Mouse (Mus musculus): ENCODE measurements around the gene Tnfrsf13c. TPM values are rescaled to one million over a fixed set of nuclear protein-coding genes. Genes with fewer than 3 reads are reported as not detected.

Tnfrsf13c gene
- polyA plus RNA-seq, 1 experiment from 2014 or later = 0.90 TPM

DNA sequence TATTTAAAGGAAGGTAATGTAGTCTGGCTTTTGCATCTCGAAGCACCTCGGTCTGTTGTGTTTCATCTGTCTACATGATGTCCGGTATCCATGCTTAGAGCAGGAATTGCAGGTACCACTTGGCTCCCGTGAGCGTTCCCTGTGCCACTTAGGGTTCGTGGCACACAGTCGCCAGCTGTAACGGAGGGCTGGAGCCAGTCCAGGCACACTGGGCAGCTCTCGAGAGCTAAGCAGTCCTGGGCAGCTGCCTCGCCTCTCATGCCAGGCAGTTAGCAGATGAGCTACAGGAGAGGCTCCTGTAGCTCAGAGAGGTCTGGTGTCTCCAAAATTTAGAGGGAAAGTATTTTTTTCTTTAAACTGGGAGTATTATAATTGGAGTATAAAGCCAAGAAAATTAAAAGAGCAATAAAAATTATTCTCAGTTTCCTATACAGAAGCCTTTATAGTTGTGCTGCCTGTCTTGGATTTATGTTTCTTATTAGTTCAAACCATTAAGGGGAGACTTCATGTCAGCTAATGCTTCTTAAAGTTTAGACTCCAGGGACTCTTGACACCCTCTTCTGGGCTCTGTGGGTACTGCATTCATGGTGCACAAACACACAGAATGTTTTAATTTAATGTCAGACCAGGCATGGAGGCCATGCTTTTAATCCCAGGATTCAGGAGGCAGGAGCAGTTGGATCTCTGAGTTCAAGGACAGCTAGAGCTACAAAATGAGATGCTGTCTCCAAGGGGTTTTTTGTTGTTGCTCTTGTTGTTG is 35.5 kb downstream of the Tnfrsf13c start:
- H3K4me2 ChIP-seq = no peak overlapping the region
- peaks cover 88% of the 10 kb centered on the region for H3K36me3 ChIP-seq
- 86% methylated on average over 10 of the region's 10 CpGs for WGBS
- ATAC-seq (ENCODE audit: low FRiP score) = no peak
- H3K4me1 ChIP-seq = no peaks in the 10 kb centered on the region
- no peak overlapping the region for H3K4me3 ChIP-seq (replicated peaks)
- H3K27ac ChIP-seq (replicated peaks) = no peak overlapping the region; the same call in 1 of the 2 replicates
- H3K27me3 ChIP-seq (replicated peaks) = no peaks in the 10 kb centered on the region
- H3K9ac ChIP-seq (replicated peaks) = no peak overlapping the region
- no peaks in the 10 kb centered on the region for H3K9me3 ChIP-seq (replicated peaks)

DNA sequence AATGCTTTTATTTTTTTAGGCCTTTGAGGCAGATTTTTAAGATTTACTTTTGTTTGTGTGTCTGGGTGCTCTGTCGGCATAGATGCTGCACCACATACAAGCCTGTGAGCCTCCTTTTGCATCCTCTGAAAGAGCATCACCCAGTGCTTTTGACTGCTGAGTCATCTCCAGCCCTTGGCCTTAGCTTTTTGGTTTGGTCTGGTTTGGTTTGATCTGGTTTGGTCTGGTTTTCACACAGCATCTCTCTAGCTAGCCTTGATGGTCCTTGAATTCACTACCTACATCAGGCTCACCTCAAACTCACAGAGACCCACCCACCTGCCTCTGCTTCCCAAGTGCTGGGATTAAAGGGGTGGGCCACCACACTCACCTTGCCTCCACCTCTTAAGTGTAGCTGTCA is 36.2 kb downstream of the Tnfrsf13c start:
- Histone ChIP-seq H3K9ac (replicated peaks) (no peak overlapping the region), H3K27ac (replicated peaks) (no peak overlapping the region), H3K4me3 (replicated peaks) (no peak overlapping the region), H3K4me1 (no peaks in the 10 kb centered on the region), H3K27me3 (replicated peaks) (no peaks in the 10 kb centered on the region), H3K36me3 (peaks cover 88% of the 10 kb centered on the region), H3K9me3 (replicated peaks) (no peaks in the 10 kb centered on the region), H3K4me2 (no peak overlapping the region)
- ATAC-seq (ENCODE audit: low FRiP score) = no peak
- 90% methylated on average over 1 of the region's 1 CpGs for WGBS

DNA sequence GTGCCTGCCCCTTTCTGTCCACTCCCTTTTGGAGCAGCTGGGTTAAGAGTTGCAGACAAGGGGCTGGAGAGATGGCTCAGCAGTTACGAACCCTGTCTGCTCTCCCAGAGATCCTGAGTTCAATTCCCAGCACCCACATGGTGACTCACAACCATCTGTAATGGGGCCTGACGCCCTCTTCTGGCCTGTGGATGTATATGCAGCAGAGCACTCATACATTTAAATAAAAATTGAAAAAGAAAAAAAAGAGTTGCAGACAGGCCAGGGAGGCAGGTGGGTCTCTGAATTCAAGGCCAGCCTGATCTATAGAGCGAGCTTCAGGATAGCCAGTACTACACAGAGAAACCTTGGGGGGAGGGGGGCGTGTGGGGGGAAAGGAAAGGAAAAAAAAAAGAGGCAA is 36.8 kb downstream of the Tnfrsf13c start:
- Histone ChIP-seq H3K4me2 (no peak overlapping the region), H3K27me3 (replicated peaks) (no peaks in the 10 kb centered on the region), H3K27ac (replicated peaks) (0 out of 2 replicates have a peak overlapping the region, but pooled peaks have one; percentile 15), H3K9ac (replicated peaks) (no peak overlapping the region), H3K4me3 (replicated peaks) (no peak overlapping the region), H3K4me1 (no peaks in the 10 kb centered on the region), H3K9me3 (replicated peaks) (no peaks in the 10 kb centered on the region), H3K36me3 (peaks cover 87% of the 10 kb centered on the region)
- no peak for ATAC-seq (ENCODE audit: low FRiP score)
- WGBS = 92% methylated on average over 4 of the region's 4 CpGs

DNA sequence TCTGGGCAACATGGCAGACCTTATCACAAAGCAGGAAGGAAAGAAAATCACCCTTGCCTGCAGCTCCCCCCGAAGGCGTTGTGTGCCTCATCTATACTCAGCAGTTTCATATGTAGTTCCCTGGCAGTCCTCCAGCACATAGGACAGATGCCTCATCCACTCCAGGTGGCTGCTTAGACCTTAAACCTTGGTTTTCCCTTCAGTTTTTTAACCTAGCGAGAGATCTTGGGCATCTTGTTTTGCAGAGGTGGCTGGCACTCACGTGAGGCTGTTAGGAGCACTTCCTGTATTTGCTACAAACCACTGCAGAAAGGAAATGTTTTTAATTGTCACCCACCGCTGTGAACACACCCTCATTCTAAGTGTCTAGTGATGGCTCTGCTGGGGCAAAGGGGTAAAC is 37.2 kb downstream of the Tnfrsf13c start:
- Histone ChIP-seq H3K27me3 (replicated peaks) (no peaks in the 10 kb centered on the region), H3K9me3 (replicated peaks) (0 out of 2 replicates have a peak, but pooled peaks cover 2% of the 10 kb centered on the region), H3K4me3 (replicated peaks) (no peak overlapping the region), H3K4me1 (no peaks in the 10 kb centered on the region), H3K4me2 (no peak overlapping the region), H3K27ac (replicated peaks) (0 out of 2 replicates have a peak overlapping the region, but pooled peaks have one; percentile 15), H3K36me3 (peaks cover 87% of the 10 kb centered on the region), H3K9ac (replicated peaks) (no peak overlapping the region)
- 92% methylated on average over 5 of the region's 5 CpGs for WGBS
- no peak for ATAC-seq (ENCODE audit: low FRiP score)

DNA sequence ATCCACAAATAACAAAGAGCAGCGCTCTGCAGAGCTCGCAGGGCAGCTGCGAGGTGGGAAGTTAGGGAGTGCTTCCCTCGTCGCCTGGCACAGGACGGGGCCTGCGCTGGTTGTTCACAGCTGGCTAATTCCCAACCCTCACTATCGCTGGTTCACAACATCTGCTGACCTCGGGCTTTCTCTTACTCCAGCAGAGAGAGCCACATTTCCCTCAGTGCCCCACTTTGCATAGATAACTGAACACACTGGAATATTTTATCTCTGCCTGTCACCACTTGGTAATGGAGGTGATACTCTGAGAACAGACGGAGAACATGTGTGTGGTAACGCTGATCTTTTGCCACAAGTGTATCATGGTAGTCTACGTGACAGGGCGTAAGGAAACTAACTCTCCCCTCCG is 38.0 kb downstream of the Tnfrsf13c start:
- Histone ChIP-seq H3K27me3 (replicated peaks) (no peaks in the 10 kb centered on the region), H3K4me1 (0 out of 2 replicates have a peak, but pooled peaks cover 2% of the 10 kb centered on the region), H3K9me3 (replicated peaks) (0 out of 2 replicates have a peak, but pooled peaks cover 2% of the 10 kb centered on the region), H3K27ac (replicated peaks) (no peak overlapping the region), H3K9ac (replicated peaks) (no peak overlapping the region), H3K36me3 (peaks cover 88% of the 10 kb centered on the region), H3K4me2 (no peak overlapping the region), H3K4me3 (replicated peaks) (no peak overlapping the region)
- ATAC-seq (ENCODE audit: low FRiP score) = no peak
- WGBS = 82% methylated on average over 14 of the region's 14 CpGs

DNA sequence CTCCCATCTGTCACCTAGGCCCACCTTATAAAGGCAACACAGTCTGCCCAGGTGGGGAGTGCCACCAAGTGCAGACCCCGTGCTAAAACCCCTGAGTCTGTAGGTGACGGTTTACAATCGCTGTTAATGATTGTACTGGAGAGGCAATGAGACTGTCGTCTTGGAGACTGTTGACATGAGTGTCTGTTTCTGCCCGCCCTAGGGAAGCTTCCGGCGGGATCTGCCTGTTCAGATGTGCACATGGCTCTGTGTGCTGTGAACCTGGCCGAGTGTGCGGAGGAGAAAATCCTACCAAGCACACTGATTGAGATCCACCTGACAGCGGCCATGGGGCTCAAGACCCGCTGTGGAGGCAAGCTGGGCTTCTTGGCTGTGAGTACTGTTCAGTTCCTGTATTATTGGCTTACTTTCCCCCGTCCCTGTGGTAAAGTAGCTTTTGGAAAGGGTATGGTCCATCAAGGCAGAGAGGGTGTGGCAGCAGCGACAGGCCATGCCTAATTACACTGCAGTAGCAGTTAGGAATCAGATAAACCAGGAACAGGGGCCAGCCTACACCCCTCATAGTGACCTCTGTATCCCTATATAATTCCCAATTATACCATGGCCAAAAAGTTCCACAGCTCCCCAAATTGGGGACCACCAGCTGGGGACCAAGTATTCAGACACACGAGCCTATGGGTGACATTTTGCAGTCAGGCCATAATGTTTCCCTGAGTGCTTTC is 38.9 kb downstream of the Tnfrsf13c start:
- no peaks in the 10 kb centered on the region for H3K27me3 ChIP-seq (replicated peaks)
- H3K4me2 ChIP-seq = no peak overlapping the region
- H3K4me1 ChIP-seq = 0 out of 2 replicates have a peak, but pooled peaks cover 3% of the 10 kb centered on the region
- peaks cover 93% of the 10 kb centered on the region for H3K36me3 ChIP-seq
- no peak overlapping the region for H3K4me3 ChIP-seq (replicated peaks)
- no peak overlapping the region for H3K9ac ChIP-seq (replicated peaks)
- no peak overlapping the region for H3K27ac ChIP-seq (replicated peaks)
- ATAC-seq (ENCODE audit: low FRiP score) = no peak
- H3K9me3 ChIP-seq (replicated peaks) = 0 out of 2 replicates have a peak, but pooled peaks cover 2% of the 10 kb centered on the region
- 86% methylated on average over 14 of the region's 14 CpGs for WGBS

DNA sequence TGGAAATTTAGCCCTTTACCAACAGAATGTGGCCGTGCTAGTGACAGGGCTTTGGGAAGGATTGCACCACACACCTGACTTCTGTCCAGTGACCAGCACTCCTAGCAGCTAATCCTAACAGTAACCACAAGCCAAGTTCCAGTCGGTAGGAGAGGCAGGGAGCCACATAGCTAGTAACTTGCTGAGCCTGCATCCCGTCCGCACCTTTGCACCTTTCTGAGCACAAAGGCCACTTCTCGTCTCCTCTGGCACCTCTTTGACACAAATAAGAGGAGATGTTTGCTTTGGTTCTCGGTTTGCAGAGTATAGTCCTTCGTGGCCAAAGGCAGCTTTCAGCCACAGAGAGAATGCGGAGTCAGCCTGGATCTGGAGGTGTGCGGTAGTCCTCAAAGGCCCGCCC is 39.5 kb downstream of the Tnfrsf13c start:
- no peak overlapping the region for H3K9ac ChIP-seq (replicated peaks)
- no peak overlapping the region for H3K27ac ChIP-seq (replicated peaks)
- 92% methylated on average over 10 of the region's 10 CpGs for WGBS

DNA sequence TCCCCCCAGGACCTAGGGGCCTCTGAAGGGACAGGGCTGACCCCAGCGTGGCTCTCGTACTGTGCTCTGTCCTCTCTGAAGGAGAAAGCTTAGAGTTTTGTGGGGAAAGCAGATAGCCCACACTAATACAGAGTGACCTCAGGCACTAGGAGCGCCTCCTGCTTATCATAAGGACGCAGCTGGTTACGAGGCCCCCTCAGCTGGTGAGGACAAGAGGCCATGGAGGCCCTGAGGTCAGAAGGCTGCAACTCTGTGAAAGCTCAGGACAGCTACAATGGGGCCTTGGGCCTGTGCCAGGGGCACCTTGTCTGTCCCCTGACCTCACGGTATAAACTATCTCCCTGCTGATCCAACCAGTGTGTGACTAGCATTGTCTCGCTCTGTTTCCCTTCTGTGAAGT is 40.0 kb downstream of the Tnfrsf13c start:
- ATAC-seq (ENCODE audit: low FRiP score) = no peak
- Histone ChIP-seq H3K36me3 (peaks cover 95% of the 10 kb centered on the region), H3K4me3 (replicated peaks) (no peak overlapping the region), H3K27ac (replicated peaks) (no peak overlapping the region), H3K9me3 (replicated peaks) (0 out of 2 replicates have a peak, but pooled peaks cover 2% of the 10 kb centered on the region), H3K9ac (replicated peaks) (no peak overlapping the region), H3K27me3 (replicated peaks) (no peaks in the 10 kb centered on the region), H3K4me2 (no peak overlapping the region), H3K4me1 (0 out of 2 replicates have a peak, but pooled peaks cover 3% of the 10 kb centered on the region)
- 79% methylated on average over 7 of the region's 7 CpGs for WGBS

More for the DNA sequence above, 39.5 kb downstream of the Tnfrsf13c start:
- peaks cover 95% of the 10 kb centered on the region for H3K36me3 ChIP-seq
- no peaks in the 10 kb centered on the region for H3K27me3 ChIP-seq (replicated peaks)
- H3K4me1 ChIP-seq = 0 out of 2 replicates have a peak, but pooled peaks cover 3% of the 10 kb centered on the region
- H3K4me3 ChIP-seq (replicated peaks) = no peak overlapping the region
- ATAC-seq (ENCODE audit: low FRiP score) = no peak
- H3K4me2 ChIP-seq = no peak overlapping the region
- H3K9me3 ChIP-seq (replicated peaks) = 0 out of 2 replicates have a peak, but pooled peaks cover 2% of the 10 kb centered on the region

DNA sequence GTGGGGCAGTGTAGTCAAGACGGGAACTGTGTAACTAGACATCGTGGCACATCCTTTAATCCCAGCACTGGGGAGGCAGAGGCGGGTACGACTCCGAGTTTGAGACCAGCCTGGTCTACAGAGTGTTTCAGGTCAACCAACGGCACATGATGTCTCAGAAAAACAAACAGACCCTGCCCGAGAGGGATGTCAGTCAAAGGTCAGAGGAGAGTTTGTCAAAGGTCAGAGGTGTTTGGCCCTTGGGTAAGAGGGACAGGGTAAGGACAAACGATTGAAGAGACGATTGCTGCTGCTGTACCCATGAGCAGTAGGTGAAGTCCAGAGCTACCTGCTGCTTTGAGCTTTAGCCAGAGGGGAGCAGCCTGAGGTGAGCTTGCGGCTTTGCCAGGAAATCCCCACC is 40.6 kb downstream of the Tnfrsf13c start:
- H3K4me2 ChIP-seq = no peak overlapping the region
- no peak overlapping the region for H3K4me3 ChIP-seq (replicated peaks)
- WGBS = 89% methylated on average over 10 of the region's 10 CpGs
- H3K27ac ChIP-seq (replicated peaks) = no peak overlapping the region
- H3K27me3 ChIP-seq (replicated peaks) = no peaks in the 10 kb centered on the region
- ATAC-seq (ENCODE audit: low FRiP score) = no peak
- H3K9me3 ChIP-seq (replicated peaks) = 0 out of 2 replicates have a peak, but pooled peaks cover 2% of the 10 kb centered on the region
- peaks cover 97% of the 10 kb centered on the region for H3K36me3 ChIP-seq
- H3K9ac ChIP-seq (replicated peaks) = no peak overlapping the region
- 0 out of 2 replicates have a peak, but pooled peaks cover 3% of the 10 kb centered on the region for H3K4me1 ChIP-seq

DNA sequence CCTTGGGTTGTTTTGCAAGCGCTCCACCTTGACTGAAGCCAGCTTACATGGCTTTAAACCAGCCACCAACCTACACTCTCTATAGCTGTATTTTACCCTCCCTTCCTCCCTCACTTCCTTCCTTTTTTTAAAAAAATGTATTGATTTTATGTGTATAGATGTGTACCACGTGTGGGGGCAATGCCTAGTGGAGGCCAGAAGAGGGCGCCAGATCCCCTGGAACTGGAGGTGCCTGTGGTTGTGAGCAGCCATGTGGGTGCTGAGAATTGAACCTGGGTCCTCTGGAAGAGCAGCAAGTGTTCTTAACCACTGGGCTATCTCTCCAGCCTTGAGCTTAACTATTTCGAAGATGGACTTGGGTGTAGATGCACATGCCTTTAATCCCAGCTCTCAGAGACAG is 41.9 kb downstream of the Tnfrsf13c start:
- whole genome bisulfite sequencing = 97% methylated on average over 4 of the region's 4 CpGs

DNA sequence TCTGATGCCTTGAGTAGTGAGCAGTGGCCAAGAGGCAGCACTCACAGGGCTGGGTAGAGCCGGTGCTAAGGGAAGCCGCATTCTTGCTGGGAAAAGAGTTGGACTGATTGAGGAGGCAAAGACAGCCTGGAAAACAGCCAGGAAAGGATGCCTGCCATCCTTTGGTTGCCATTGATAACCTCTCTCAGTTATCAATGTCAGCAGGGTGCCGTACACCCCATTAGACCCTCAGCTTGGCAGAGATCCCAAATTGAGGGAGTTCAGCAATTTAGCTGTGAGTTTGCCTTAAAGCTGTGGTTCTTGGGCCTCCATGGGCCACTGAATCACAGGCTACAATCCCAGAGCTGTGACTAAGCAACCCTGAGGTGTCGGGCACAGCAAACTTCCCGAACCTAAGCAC is 43.0 kb downstream of the Tnfrsf13c start:
- Histone ChIP-seq H3K27ac (replicated peaks) (no peak overlapping the region), H3K36me3 (peaks cover 95% of the 10 kb centered on the region), H3K9me3 (replicated peaks) (0 out of 2 replicates have a peak, but pooled peaks cover 2% of the 10 kb centered on the region), H3K27me3 (replicated peaks) (no peaks in the 10 kb centered on the region), H3K9ac (replicated peaks) (no peak overlapping the region), H3K4me1 (0 out of 2 replicates have a peak, but pooled peaks cover 7% of the 10 kb centered on the region), H3K4me3 (replicated peaks) (no peak overlapping the region), H3K4me2 (no peak overlapping the region)
- 63% methylated on average over 5 of the region's 5 CpGs for WGBS
- no peak for ATAC-seq (ENCODE audit: low FRiP score)

More for the DNA sequence above, 41.9 kb downstream of the Tnfrsf13c start:
- no peak for ATAC-seq (ENCODE audit: low FRiP score)
- H3K27me3 ChIP-seq (replicated peaks) = no peaks in the 10 kb centered on the region
- H3K27ac ChIP-seq (replicated peaks) = no peak overlapping the region
- peaks cover 97% of the 10 kb centered on the region for H3K36me3 ChIP-seq
- 0 out of 2 replicates have a peak, but pooled peaks cover 2% of the 10 kb centered on the region for H3K9me3 ChIP-seq (replicated peaks)
- no peak overlapping the region for H3K9ac ChIP-seq (replicated peaks)
- no peak overlapping the region for H3K4me3 ChIP-seq (replicated peaks)
- H3K4me2 ChIP-seq = no peak overlapping the region
- 0 out of 2 replicates have a peak, but pooled peaks cover 6% of the 10 kb centered on the region for H3K4me1 ChIP-seq

All from neural tube, embryonic 15.5 days (tissue).